Mouse (Mus musculus): ENCODE results near the gene Amelx. TPM values are rescaled to one million over a fixed set of nuclear protein-coding genes. Genes with fewer than 3 reads are reported as not detected.

Gene Amelx
- not detected for total RNA-seq (2023)

DNA sequence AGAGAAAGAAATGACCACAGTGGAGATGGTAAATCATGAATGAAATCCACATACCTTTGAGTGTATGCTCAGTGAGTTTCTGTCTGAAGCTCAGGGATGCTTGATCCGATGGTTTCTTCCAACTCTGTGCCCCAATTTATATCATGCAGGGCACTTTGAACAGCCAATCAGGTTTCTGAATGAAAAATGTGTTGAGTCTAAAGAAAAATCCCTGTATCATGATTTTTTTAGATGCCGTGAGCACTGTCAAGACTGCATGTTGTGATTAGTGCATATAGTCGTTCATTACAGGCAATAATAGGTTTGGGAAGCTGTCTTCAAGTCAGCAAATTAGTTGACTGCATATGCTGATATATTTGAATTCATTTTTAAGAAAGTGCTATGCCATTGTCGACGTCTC lies at the start of gene Amelx:
Gene Amelx (minus strand): TSS at position 101 of the 400 bp plus-strand sequence.

Other genes with a start within 250 kb of the Amelx start
- 10 to 100 TPM; 19.4 to 24.0 TPM for gene Hccs, start 133.2 kb upstream of the Amelx start, total RNA-seq (2023)

Measured in monocyte, adult 59 days (primary cell).